Mouse (Mus musculus): ENCODE data around the gene Hcar1. TPM values are rescaled to one million over a fixed set of nuclear protein-coding genes. Genes with fewer than 3 reads are reported as not detected.

Gene Hcar1
- polyA plus RNA-seq, 1 experiment from 2014 or later: 6.1 TPM

DNA sequence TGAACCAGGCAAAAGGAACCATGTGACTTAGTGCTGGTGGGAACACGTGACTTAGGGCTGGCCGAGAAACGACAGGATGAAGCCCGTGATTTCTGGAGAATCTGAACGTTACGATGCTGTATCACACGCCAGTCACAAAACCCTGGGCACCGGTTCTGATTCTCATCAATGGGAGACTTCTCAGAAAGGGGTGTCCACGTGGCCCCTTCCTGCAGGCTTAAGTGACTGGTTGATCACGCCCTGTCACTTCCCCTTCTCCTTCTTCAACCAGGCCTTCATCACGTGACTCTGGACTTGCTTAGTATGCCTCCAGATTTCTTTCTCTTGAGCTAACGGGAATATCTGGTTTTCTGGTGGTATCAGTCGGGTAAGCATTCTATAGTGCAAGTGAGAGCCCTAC lies 17.5 kb upstream of the Hcar1 start:
- Histone ChIP-seq H3K9me3 (replicated peaks; ENCODE audit: control insufficient read depth, low read length) (no peaks in the 10 kb centered on the region), H3K9ac (ENCODE audit: low read length) (no peak overlapping the region), H3K4me2 (ENCODE audit: low read depth, low read length) (no peak overlapping the region), H3K4me3 (replicated peaks; ENCODE audit: low read length) (no peak overlapping the region), H3K4me1 (ENCODE audit: control insufficient read depth, insufficient read depth, low read length) (no peaks in the 10 kb centered on the region), H3K36me3 (ENCODE audit: control insufficient read depth, insufficient read depth, low read length) (no peaks in the 10 kb centered on the region), H3K27me3 (ENCODE audit: control insufficient read depth, insufficient read depth, low read length) (no peaks in the 10 kb centered on the region), H3K27ac (ENCODE audit: low read length) (no peak overlapping the region)
- WGBS: 73% methylated on average over 13 of the region's 13 CpGs
- ATAC-seq (ENCODE audit: insufficient read depth, low FRiP score): no peak

DNA sequence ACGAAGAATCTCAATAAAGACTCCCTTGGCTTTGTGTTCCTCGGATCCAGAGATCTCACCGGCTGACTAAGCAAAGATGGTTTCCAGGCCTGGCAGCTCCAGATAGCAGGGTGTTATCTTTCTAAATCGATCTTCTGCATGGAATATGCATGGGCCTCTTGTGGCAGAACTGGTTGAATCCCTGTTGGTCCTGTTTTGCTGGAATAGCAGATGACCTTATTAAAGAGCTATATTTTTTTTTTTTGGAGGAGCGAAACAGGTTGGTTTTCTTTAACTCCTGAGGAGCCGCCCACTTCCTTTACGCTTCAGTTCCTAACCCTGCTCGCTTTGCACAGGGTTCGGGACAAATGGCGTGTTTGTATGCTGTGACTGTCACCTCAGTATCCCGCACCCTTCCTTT lies 16.6 kb upstream of the Hcar1 start:
- no peaks in the 10 kb centered on the region for H3K36me3 ChIP-seq (ENCODE audit: control insufficient read depth, insufficient read depth, low read length)
- 63% methylated on average over 11 of the region's 11 CpGs for WGBS
- no peaks in the 10 kb centered on the region for H3K9me3 ChIP-seq (replicated peaks; ENCODE audit: control insufficient read depth, low read length)
- no peak overlapping the region for H3K9ac ChIP-seq (ENCODE audit: low read length)
- no peak overlapping the region for H3K4me3 ChIP-seq (replicated peaks; ENCODE audit: low read length)
- H3K4me1 ChIP-seq (ENCODE audit: control insufficient read depth, insufficient read depth, low read length): no peaks in the 10 kb centered on the region
- no peaks in the 10 kb centered on the region for H3K27me3 ChIP-seq (ENCODE audit: control insufficient read depth, insufficient read depth, low read length)
- peak overlapping the region; percentile 60 for H3K27ac ChIP-seq (ENCODE audit: low read length)
- no peak overlapping the region for H3K4me2 ChIP-seq (ENCODE audit: low read depth, low read length)
- ATAC-seq (ENCODE audit: insufficient read depth, low FRiP score): no peak

DNA sequence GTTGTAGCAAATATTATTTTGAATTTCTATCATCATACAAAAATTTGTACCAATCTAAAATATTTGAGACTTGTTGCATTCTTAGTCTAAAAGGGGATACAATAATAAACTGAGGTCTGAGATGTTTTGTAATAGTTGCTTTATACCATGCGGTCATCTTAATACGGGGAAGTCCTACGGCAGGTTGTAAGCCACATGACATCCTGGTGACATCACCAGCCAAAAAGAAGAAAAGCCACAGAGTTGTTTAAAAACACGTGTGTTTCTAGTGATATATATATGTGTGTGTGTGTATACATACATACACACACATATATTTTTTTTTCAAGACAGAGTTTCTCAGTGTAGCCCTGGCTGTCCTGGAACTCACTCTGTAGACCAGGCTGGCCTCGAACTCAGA lies 13.7 kb upstream of the Hcar1 start:
- ATAC-seq (ENCODE audit: insufficient read depth, low FRiP score): no peak
- Histone ChIP-seq H3K36me3 (ENCODE audit: control insufficient read depth, insufficient read depth, low read length) (no peaks in the 10 kb centered on the region), H3K4me2 (ENCODE audit: low read depth, low read length) (no peak overlapping the region), H3K4me3 (replicated peaks; ENCODE audit: low read length) (no peak overlapping the region), H3K27ac (ENCODE audit: low read length) (no peak overlapping the region), H3K9me3 (replicated peaks; ENCODE audit: control insufficient read depth, low read length) (no peaks in the 10 kb centered on the region), H3K4me1 (ENCODE audit: control insufficient read depth, insufficient read depth, low read length) (no peaks in the 10 kb centered on the region), H3K27me3 (ENCODE audit: control insufficient read depth, insufficient read depth, low read length) (no peaks in the 10 kb centered on the region), H3K9ac (ENCODE audit: low read length) (no peak overlapping the region)
- WGBS: 86% methylated on average over 5 of the region's 5 CpGs

DNA sequence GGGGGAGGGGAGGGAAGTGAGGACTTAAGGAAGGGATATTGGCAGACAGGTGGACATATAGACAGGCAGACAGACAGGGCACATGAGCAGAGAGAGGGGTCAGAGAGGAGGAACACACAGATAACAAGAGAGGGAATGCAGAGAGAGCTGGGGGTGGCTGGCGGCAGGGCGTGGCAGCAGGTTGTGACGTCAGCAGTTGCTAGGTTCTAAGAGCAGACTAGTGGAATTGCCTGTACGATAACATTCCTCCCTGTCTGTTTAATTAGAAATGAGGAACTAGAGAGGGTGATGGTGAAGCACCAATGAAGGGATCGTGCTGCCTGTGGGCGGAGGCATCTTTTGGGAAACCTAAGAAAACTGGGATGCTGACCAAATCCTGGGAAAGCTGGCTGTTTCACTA lies 11.8 kb upstream of the Hcar1 start:
- H3K9ac ChIP-seq (ENCODE audit: low read length): no peak overlapping the region
- no peaks in the 10 kb centered on the region for H3K36me3 ChIP-seq (ENCODE audit: control insufficient read depth, insufficient read depth, low read length)
- no peak overlapping the region for H3K4me2 ChIP-seq (ENCODE audit: low read depth, low read length)
- H3K9me3 ChIP-seq (replicated peaks; ENCODE audit: control insufficient read depth, low read length): no peaks in the 10 kb centered on the region
- WGBS: 38% methylated on average over 6 of the region's 6 CpGs
- no peaks in the 10 kb centered on the region for H3K27me3 ChIP-seq (ENCODE audit: control insufficient read depth, insufficient read depth, low read length)
- no peaks in the 10 kb centered on the region for H3K4me1 ChIP-seq (ENCODE audit: control insufficient read depth, insufficient read depth, low read length)
- no peak overlapping the region for H3K27ac ChIP-seq (ENCODE audit: low read length)
- ATAC-seq (ENCODE audit: insufficient read depth, low FRiP score): peak; percentile 25; the same call in 1 of the 2 replicates
- H3K4me3 ChIP-seq (replicated peaks; ENCODE audit: low read length): no peak overlapping the region

DNA sequence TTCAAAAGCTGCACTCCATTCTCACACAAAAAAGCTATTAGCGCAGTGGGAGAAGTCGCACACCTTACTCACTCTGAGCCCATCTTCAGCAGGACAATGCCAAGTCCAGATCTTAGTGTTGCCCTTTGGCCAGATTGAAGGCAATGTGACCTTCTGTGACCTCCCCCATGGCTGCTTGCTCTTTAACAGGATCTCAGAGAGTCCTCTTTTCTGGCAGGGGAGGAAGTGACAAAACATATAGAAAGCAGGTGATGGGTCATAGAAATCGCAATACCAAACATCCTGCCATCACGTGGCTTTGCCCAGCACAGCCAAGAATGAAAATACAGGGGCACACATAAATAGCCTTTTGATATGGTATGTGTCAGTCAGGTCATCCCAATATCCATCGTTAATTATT lies 11.2 kb upstream of the Hcar1 start:
- Histone ChIP-seq H3K9me3 (replicated peaks; ENCODE audit: control insufficient read depth, low read length) (no peaks in the 10 kb centered on the region), H3K4me3 (replicated peaks; ENCODE audit: low read length) (no peak overlapping the region), H3K4me2 (ENCODE audit: low read depth, low read length) (no peak overlapping the region), H3K4me1 (ENCODE audit: control insufficient read depth, insufficient read depth, low read length) (no peaks in the 10 kb centered on the region), H3K27ac (ENCODE audit: low read length) (no peak overlapping the region), H3K9ac (ENCODE audit: low read length) (no peak overlapping the region), H3K36me3 (ENCODE audit: control insufficient read depth, insufficient read depth, low read length) (no peaks in the 10 kb centered on the region), H3K27me3 (ENCODE audit: control insufficient read depth, insufficient read depth, low read length) (no peaks in the 10 kb centered on the region)
- no peak for ATAC-seq (ENCODE audit: insufficient read depth, low FRiP score)
- 78% methylated on average over 5 of the region's 5 CpGs for WGBS

DNA sequence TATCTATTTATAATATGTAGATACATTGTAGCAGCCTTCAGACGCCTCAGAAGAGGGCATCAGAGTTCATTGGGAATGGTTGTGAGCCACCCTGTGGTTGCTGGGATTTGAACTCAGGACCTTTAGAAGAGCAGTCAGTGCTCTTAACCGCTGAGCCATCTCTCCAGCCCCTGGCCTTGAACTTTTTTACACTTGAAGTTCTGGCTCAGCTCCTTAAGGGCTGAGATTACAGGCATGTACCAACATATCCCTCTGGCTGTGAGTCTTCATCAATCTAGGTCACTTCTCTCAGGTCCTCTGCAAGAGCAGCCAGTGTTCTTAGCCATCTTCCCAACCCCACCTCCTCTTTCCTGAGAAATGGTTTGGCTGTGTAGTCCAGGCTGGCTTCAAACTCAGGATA lies 10.5 kb upstream of the Hcar1 start:
- 71% methylated on average over 2 of the region's 2 CpGs for WGBS
- Histone ChIP-seq H3K27me3 (ENCODE audit: control insufficient read depth, insufficient read depth, low read length) (no peaks in the 10 kb centered on the region), H3K9ac (ENCODE audit: low read length) (no peak overlapping the region), H3K27ac (ENCODE audit: low read length) (no peak overlapping the region), H3K9me3 (replicated peaks; ENCODE audit: control insufficient read depth, low read length) (no peaks in the 10 kb centered on the region), H3K4me3 (replicated peaks; ENCODE audit: low read length) (no peak overlapping the region), H3K4me2 (ENCODE audit: low read depth, low read length) (no peak overlapping the region), H3K4me1 (ENCODE audit: control insufficient read depth, insufficient read depth, low read length) (no peaks in the 10 kb centered on the region), H3K36me3 (ENCODE audit: control insufficient read depth, insufficient read depth, low read length) (no peaks in the 10 kb centered on the region)
- ATAC-seq (ENCODE audit: insufficient read depth, low FRiP score): no peak

DNA sequence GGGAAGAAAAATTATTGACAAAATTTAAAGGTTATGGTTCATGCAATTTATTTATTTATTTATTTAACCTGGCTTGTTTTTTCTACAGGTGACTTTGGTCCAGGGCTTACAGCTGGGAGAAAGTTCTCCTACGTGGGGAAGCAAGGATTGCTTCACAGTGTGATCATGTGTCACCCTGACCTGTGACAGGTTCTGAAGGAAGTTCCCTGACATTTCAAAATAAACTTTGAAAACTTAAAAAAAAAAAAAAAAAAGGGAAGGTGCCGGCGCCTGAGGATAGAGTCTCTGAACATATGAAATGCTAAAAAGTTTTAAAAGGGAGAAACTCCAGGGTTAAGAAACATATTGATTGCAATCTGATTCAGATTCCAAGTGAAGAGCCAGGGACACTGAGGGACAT lies 6.5 kb upstream of the Hcar1 start:
- H3K36me3 ChIP-seq (ENCODE audit: control insufficient read depth, insufficient read depth, low read length): no peaks in the 10 kb centered on the region
- no peak overlapping the region for H3K4me3 ChIP-seq (replicated peaks; ENCODE audit: low read length)
- no peak overlapping the region for H3K4me2 ChIP-seq (ENCODE audit: low read depth, low read length)
- H3K4me1 ChIP-seq (ENCODE audit: control insufficient read depth, insufficient read depth, low read length): no peaks in the 10 kb centered on the region
- WGBS: 69% methylated on average over 3 of the region's 3 CpGs
- H3K27ac ChIP-seq (ENCODE audit: low read length): no peak overlapping the region
- no peaks in the 10 kb centered on the region for H3K27me3 ChIP-seq (ENCODE audit: control insufficient read depth, insufficient read depth, low read length)
- ATAC-seq (ENCODE audit: insufficient read depth, low FRiP score): no peak
- no peak overlapping the region for H3K9ac ChIP-seq (ENCODE audit: low read length)
- H3K9me3 ChIP-seq (replicated peaks; ENCODE audit: control insufficient read depth, low read length): no peaks in the 10 kb centered on the region

DNA sequence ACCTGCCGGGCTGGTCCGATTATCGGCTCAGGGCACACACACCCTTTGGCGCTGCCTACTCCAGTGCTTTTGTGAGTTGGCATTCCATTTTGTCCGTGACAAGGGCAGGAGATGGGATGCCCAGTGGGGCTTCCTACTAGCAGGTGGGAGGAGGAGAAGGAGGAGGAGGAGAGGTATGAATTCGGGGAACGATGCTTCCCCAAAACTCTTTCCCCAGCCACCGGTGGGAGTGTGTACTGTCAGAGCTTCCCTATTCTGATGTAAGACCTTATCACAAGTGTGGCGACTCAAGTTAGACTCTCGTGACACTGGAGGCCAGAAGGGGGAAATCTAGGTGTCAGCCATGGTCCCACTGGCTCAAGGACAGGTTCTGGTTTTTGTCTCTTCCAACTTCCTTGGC lies 4.5 kb upstream of the Hcar1 start:
- H3K27me3 ChIP-seq (ENCODE audit: control insufficient read depth, insufficient read depth, low read length): no peaks in the 10 kb centered on the region
- no peak for ATAC-seq (ENCODE audit: insufficient read depth, low FRiP score)
- peak overlapping the region; percentile 35; the same call in 1 of the 2 replicates for H3K27ac ChIP-seq (ENCODE audit: low read length)
- 0 out of 2 replicates have a peak overlapping the region, but pooled peaks have one; percentile 44 for H3K9ac ChIP-seq (ENCODE audit: low read length)
- 0 out of 2 replicates have a peak overlapping the region, but pooled peaks have one; percentile 1 for H3K4me2 ChIP-seq (ENCODE audit: low read depth, low read length)
- WGBS: 74% methylated on average over 10 of the region's 10 CpGs
- no peaks in the 10 kb centered on the region for H3K36me3 ChIP-seq (ENCODE audit: control insufficient read depth, insufficient read depth, low read length)
- H3K4me1 ChIP-seq (ENCODE audit: control insufficient read depth, insufficient read depth, low read length): peaks cover 10% of the 10 kb centered on the region
- H3K9me3 ChIP-seq (replicated peaks; ENCODE audit: control insufficient read depth, low read length): no peaks in the 10 kb centered on the region
- no peak overlapping the region for H3K4me3 ChIP-seq (replicated peaks; ENCODE audit: low read length)

DNA sequence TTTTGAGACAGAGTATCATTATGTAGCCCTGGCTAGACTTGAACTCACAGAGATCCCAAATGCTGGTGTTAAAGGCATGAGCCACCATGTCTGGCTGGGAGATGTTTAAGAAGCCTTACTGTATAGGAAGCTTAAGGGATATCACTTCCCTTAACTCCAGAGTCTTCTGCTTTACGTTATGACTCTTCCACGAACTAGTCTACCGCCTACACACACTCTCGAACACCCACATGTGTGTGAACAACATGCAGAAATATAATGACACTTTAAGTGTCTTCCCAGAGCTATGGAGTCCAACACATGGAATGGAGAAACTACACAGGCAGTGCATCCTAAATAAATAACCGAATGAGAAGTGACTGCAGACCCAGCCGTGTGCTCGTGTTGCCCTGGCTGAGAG lies 4.1 kb upstream of the Hcar1 start:
- no peak overlapping the region for H3K4me2 ChIP-seq (ENCODE audit: low read depth, low read length)
- H3K36me3 ChIP-seq (ENCODE audit: control insufficient read depth, insufficient read depth, low read length): no peaks in the 10 kb centered on the region
- 0 out of 2 replicates have a peak overlapping the region, but pooled peaks have one; percentile 44 for H3K9ac ChIP-seq (ENCODE audit: low read length)
- H3K4me3 ChIP-seq (replicated peaks; ENCODE audit: low read length): no peak overlapping the region
- H3K4me1 ChIP-seq (ENCODE audit: control insufficient read depth, insufficient read depth, low read length): peaks cover 14% of the 10 kb centered on the region
- no peaks in the 10 kb centered on the region for H3K27me3 ChIP-seq (ENCODE audit: control insufficient read depth, insufficient read depth, low read length)
- ATAC-seq (ENCODE audit: insufficient read depth, low FRiP score): no peak
- H3K9me3 ChIP-seq (replicated peaks; ENCODE audit: control insufficient read depth, low read length): no peaks in the 10 kb centered on the region
- H3K27ac ChIP-seq (ENCODE audit: low read length): peak overlapping the region; percentile 35; the same call in 1 of the 2 replicates
- WGBS: 67% methylated on average over 7 of the region's 7 CpGs

DNA sequence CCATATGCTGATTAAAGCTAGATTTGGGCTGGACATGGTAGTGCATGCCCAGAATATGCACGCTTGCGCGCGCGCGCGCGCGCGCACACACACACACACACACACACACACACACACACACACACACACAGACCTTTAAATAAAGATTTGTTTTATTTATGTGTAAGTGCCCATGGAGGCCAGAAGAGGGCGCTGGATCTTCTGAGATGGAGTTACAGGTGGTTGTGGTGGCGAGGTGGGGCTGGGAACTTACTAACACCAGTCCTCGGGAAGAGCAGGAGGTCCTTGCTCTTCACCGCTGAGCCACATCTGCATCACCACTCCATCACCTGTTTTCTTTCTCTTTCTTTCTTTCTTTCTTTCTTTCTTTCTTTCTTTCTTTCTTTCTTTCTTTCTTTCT lies 958 bp upstream of the Hcar1 start:
- Histone ChIP-seq H3K27ac (ENCODE audit: low read length) (no peak overlapping the region; the same call in 1 of the 2 replicates), H3K4me3 (replicated peaks; ENCODE audit: low read length) (no peak overlapping the region)
- 79% methylated on average over 14 of the region's 14 CpGs for WGBS

More for the DNA sequence above, 958 bp upstream of the Hcar1 start:
- no peaks in the 10 kb centered on the region for H3K36me3 ChIP-seq (ENCODE audit: control insufficient read depth, insufficient read depth, low read length)
- no peak overlapping the region; the same call in 1 of the 2 replicates for H3K4me2 ChIP-seq (ENCODE audit: low read depth, low read length)
- no peak for ATAC-seq (ENCODE audit: insufficient read depth, low FRiP score)
- no peaks in the 10 kb centered on the region for H3K9me3 ChIP-seq (replicated peaks; ENCODE audit: control insufficient read depth, low read length)
- H3K4me1 ChIP-seq (ENCODE audit: control insufficient read depth, insufficient read depth, low read length): peaks cover 22% of the 10 kb centered on the region
- H3K27me3 ChIP-seq (ENCODE audit: control insufficient read depth, insufficient read depth, low read length): no peaks in the 10 kb centered on the region
- no peak overlapping the region for H3K9ac ChIP-seq (ENCODE audit: low read length)
